Mouse (Mus musculus) heart, adult 8-10 months (tissue): Measurements from ENCODE around the gene Top3a. TPM values are rescaled to one million over a fixed set of nuclear protein-coding genes. Genes with fewer than 3 reads are reported as not detected.

ENCODE experiments used
- DNase-seq: peaks from one replicate; pipeline ENCODE4 v3.0.0; 2022; ENCODE audit warnings: low spot score
- total RNA-seq, 4 experiments: library from RNA; stranded (reverse); gene quantifications; 2 replicates each; pipeline ENCODE4 v1.2.4; 2022

Top3a gene
- total RNA-seq, 4 experiments from 2014 or later: 3.9 to 6.1 (median 4.8) TPM

GRCm38 (mm10) chr11:60775578-60775977, 1.6 kb downstream of the Top3a start:
- no peak for DNase-seq

- DNase-seq: no peak
Observed at GRCm38 (mm10) chr11:60774841-60775240, 2.3 kb downstream of the Top3a start.

- DNase-seq: no peak
Observed at GRCm38 (mm10) chr11:60774158-60774689, 2.9 kb downstream of the Top3a start.

- DNase-seq: no peak
Observed at GRCm38 (mm10) chr11:60772161-60772560, 5.0 kb downstream of the Top3a start.

- no peak for DNase-seq
Observed at GRCm38 (mm10) chr11:60770776-60771175, 6.4 kb downstream of the Top3a start.

- no peak for DNase-seq
Observed at GRCm38 (mm10) chr11:60769322-60769721, 7.8 kb downstream of the Top3a start.

- DNase-seq: no peak
Observed at GRCm38 (mm10) chr11:60766969-60767368, 10.2 kb downstream of the Top3a start.

GRCm38 (mm10) chr11:60761681-60762080, 15.5 kb downstream of the Top3a start:
- DNase-seq: no peak

- no peak for DNase-seq
Observed at GRCm38 (mm10) chr11:60755570-60755969, 21.6 kb downstream of the Top3a start.

- no peak for DNase-seq
Observed at GRCm38 (mm10) chr11:60740321-60740720, 36.8 kb downstream of the Top3a start.

- no peak for DNase-seq
Observed at GRCm38 (mm10) chr11:60737450-60737849, 39.7 kb downstream of the Top3a start.

- no peak for DNase-seq
Observed at GRCm38 (mm10) chr11:60736491-60736890, 40.7 kb downstream of the Top3a start.

GRCm38 (mm10) chr11:60735191-60735590, 42.0 kb downstream of the Top3a start:
- no peak for DNase-seq

- no peak for DNase-seq
Observed at GRCm38 (mm10) chr11:60734206-60734605, 43.0 kb downstream of the Top3a start.

GRCm38 (mm10) chr11:60731251-60731650, 45.9 kb downstream of the Top3a start:
- DNase-seq: no peak

- no peak for DNase-seq
Observed at GRCm38 (mm10) chr11:60730169-60730568, 47.0 kb downstream of the Top3a start.

GRCm38 (mm10) chr11:60729217-60729641, 47.9 kb downstream of the Top3a start:
- no peak for DNase-seq

GRCm38 (mm10) chr11:60728260-60728761, 48.9 kb downstream of the Top3a start, which contains the start of gene Mief2:
Gene Mief2 (plus strand): TSS chr11:60728398.
- DNase-seq: peak; percentile 96

GRCm38 (mm10) chr11:60727392-60728140, 49.6 kb downstream of the Top3a start:
- no peak for DNase-seq

- DNase-seq: peak; percentile 78
Observed at GRCm38 (mm10) chr11:60726601-60727391, 50.4 kb downstream of the Top3a start, which contains the start of gene Flii. Gene Flii (minus strand): TSS chr11:60727263.

GRCm38 (mm10) chr11:60719263-60719662, 57.9 kb downstream of the Top3a start:
- no peak for DNase-seq

GRCm38 (mm10) chr11:60715833-60716232, 61.3 kb downstream of the Top3a start:
- no peak for DNase-seq
